Mouse (Mus musculus) midbrain, embryonic 11.5 days (tissue): Measurements from ENCODE around the gene Agtrap. TPM values are rescaled to one million over a fixed set of nuclear protein-coding genes. Genes with fewer than 3 reads are reported as not detected.
"Not testable (repeated sequence)": the region's sequence is repeated elsewhere in the genome, so short reads cannot be mapped to it uniquely, and the experiment has no call there.

Experiments used
- ATAC-seq: fragments of 200-750 bp; cut with Nextera tagmentation; 2 replicates; pipeline ENCODE4 v1.8.0; 2017; ENCODE audit warnings: moderate TSS enrichment, moderate library complexity; ENCODE audit not compliant: low FRiP score
- DNase-seq: peaks from one replicate; pipeline ENCODE4 v3.0.0; 2015; ENCODE audit warnings: low spot score; ENCODE audit errors: missing footprints
- H3K27ac ChIP-seq: fragments of 300-500 bp; sonication (generic); 2 replicates; pipeline ENCODE4 v1.5.1; 2014; ENCODE audit warnings: low read depth, low read length
- H3K27me3 ChIP-seq: fragments of 300-500 bp; sonication (generic); 2 replicates; pipeline ENCODE4 v1.6.1; 2014; ENCODE audit warnings: mild to moderate bottlenecking, low read length, moderate library complexity, mixed read lengths; ENCODE audit not compliant: control insufficient read depth, insufficient read depth
- H3K36me3 ChIP-seq: fragments of 300-500 bp; sonication (generic); 2 replicates; pipeline ENCODE4 v1.6.1; 2014; ENCODE audit warnings: mild to moderate bottlenecking, low read length, moderate library complexity, mixed read lengths; ENCODE audit not compliant: control insufficient read depth, insufficient read depth
- H3K4me1 ChIP-seq: fragments of 300-500 bp; sonication (generic); 2 replicates; pipeline ENCODE4 v1.6.1; 2014; ENCODE audit warnings: low read length; ENCODE audit not compliant: control insufficient read depth, insufficient read depth
- H3K4me2 ChIP-seq: fragments of 300-500 bp; sonication (generic); 2 replicates; pipeline ENCODE4 v1.6.1; 2014; ENCODE audit warnings: mild to moderate bottlenecking, moderate library complexity
- H3K4me3 ChIP-seq: fragments of 300-500 bp; sonication (generic); 2 replicates; pipeline ENCODE4 v1.5.1; 2014; ENCODE audit warnings: low read depth, low read length
- H3K9ac ChIP-seq: fragments of 300-500 bp; sonication (generic); 2 replicates; pipeline ENCODE4 v1.6.1; 2014; ENCODE audit warnings: low read length
- H3K9me3 ChIP-seq: fragments of 300-500 bp; sonication (generic); 2 replicates; pipeline ENCODE4 v1.6.1; 2016; ENCODE audit warnings: low read length; ENCODE audit not compliant: control insufficient read depth
- WGBS: fragments of 180-500 bp; shearing (Covaris S2); extraction: QIAGEN DNeasy Blood & Tissue Kit; methylation state at CpG from one replicate; pipeline ENCODE4 v1.1.7; 2014; 5-methylcytosine and 5-hydroxymethylcytosine counted together
- polyA plus RNA-seq: library from polyadenylated mRNA; unstranded; fragments of >200 nt; fragmentation: Nextera tagmentation; extraction: Ambion mirVana; gene quantifications from 2 replicates; pipeline ENCODE4 v1.2.1, GENCODE M21; 2014

Gene Agtrap
- polyA plus RNA-seq, 1 experiment from 2014 or later = 11.7 TPM

- H3K27ac ChIP-seq = no peak overlapping the region
- no peaks in the 10 kb centered on the region for H3K9me3 ChIP-seq
- H3K4me1 ChIP-seq = peaks cover 11% of the 10 kb centered on the region
- H3K4me2 ChIP-seq = no peak overlapping the region
- no peak overlapping the region for H3K4me3 ChIP-seq
- H3K36me3 ChIP-seq = no peaks in the 10 kb centered on the region
- ATAC-seq = no peak
- WGBS = 69% methylated on average over 3 of the region's 3 CpGs
- H3K27me3 ChIP-seq = no peaks in the 10 kb centered on the region
- DNase-seq = no peak
- H3K9ac ChIP-seq = no peak overlapping the region
Measured at GRCm38 (mm10) chr4:148122694-148123066, 34.8 kb upstream of the Agtrap start.

GRCm38 (mm10) chr4:148121982-148122693 lies 34.3 kb upstream of the Agtrap start:
- H3K4me2 ChIP-seq = no peak overlapping the region
- H3K4me1 ChIP-seq = peaks cover 11% of the 10 kb centered on the region

GRCm38 (mm10) chr4:148121362-148121761 lies 33.5 kb upstream of the Agtrap start:
- H3K36me3 ChIP-seq = no peaks in the 10 kb centered on the region
- H3K4me3 ChIP-seq = no peak overlapping the region
- 86% methylated on average over 4 of the region's 4 CpGs for WGBS
- H3K9ac ChIP-seq = no peak overlapping the region
- H3K27ac ChIP-seq = no peak overlapping the region
- peaks cover 11% of the 10 kb centered on the region for H3K4me1 ChIP-seq
- H3K9me3 ChIP-seq = no peaks in the 10 kb centered on the region; the same call in 1 of the 2 replicates
- DNase-seq (no peak), ATAC-seq (no peak)
- no peak overlapping the region for H3K4me2 ChIP-seq
- no peaks in the 10 kb centered on the region for H3K27me3 ChIP-seq

More at GRCm38 (mm10) chr4:148121982-148122693, 34.3 kb upstream of the Agtrap start:
- ATAC-seq (peak; percentile 77), DNase-seq (no peak)
- 8% methylated on average over 6 of the region's 6 CpGs for WGBS
- no peaks in the 10 kb centered on the region for H3K27me3 ChIP-seq
- H3K36me3 ChIP-seq = no peaks in the 10 kb centered on the region
- H3K9ac ChIP-seq = peak overlapping the region; percentile 35; the same call in 1 of the 2 replicates
- no peak overlapping the region for H3K27ac ChIP-seq
- no peak overlapping the region for H3K4me3 ChIP-seq
- H3K9me3 ChIP-seq = no peaks in the 10 kb centered on the region

GRCm38 (mm10) chr4:148120555-148120954 lies 32.7 kb upstream of the Agtrap start:
- Histone ChIP-seq H3K9me3 (no peaks in the 10 kb centered on the region; the same call in 1 of the 2 replicates), H3K27me3 (no peaks in the 10 kb centered on the region), H3K9ac (no peak overlapping the region), H3K27ac (no peak overlapping the region), H3K36me3 (no peaks in the 10 kb centered on the region), H3K4me2 (no peak overlapping the region), H3K4me3 (no peak overlapping the region), H3K4me1 (peaks cover 13% of the 10 kb centered on the region)
- DNase-seq = no peak
- 85% methylated on average over 9 of the region's 9 CpGs for WGBS
- no peak for ATAC-seq

GRCm38 (mm10) chr4:148119578-148119977 lies 31.7 kb upstream of the Agtrap start:
- WGBS = 89% methylated on average over 9 of the region's 9 CpGs
- H3K27me3 ChIP-seq = not testable (repeated sequence)

GRCm38 (mm10) chr4:148117392-148117791 lies 29.6 kb upstream of the Agtrap start:
- no peak for DNase-seq
- Histone ChIP-seq H3K36me3 (no peaks in the 10 kb centered on the region), H3K27ac (no peak overlapping the region), H3K4me3 (no peak overlapping the region), H3K9me3 (no peaks in the 10 kb centered on the region; the same call in 1 of the 2 replicates), H3K9ac (no peak overlapping the region), H3K4me1 (peaks cover 16% of the 10 kb centered on the region), H3K27me3 (no peaks in the 10 kb centered on the region), H3K4me2 (no peak overlapping the region)
- ATAC-seq = no peak
- WGBS = 76% methylated on average over 4 of the region's 4 CpGs

More at GRCm38 (mm10) chr4:148119578-148119977, 31.7 kb upstream of the Agtrap start:
- H3K36me3 ChIP-seq, H3K4me3 ChIP-seq, H3K27ac ChIP-seq, H3K9ac ChIP-seq, H3K4me2 ChIP-seq, H3K9me3 ChIP-seq, DNase-seq, ATAC-seq: not testable (repeated sequence)
- peaks cover 20% of the 10 kb centered on the region for H3K4me1 ChIP-seq

- DNase-seq (no peak), ATAC-seq (no peak)
- no peaks in the 10 kb centered on the region for H3K27me3 ChIP-seq
- 73% methylated on average over 4 of the region's 4 CpGs for whole genome bisulfite sequencing
- H3K9ac ChIP-seq = no peak overlapping the region
- no peaks in the 10 kb centered on the region; the same call in 1 of the 2 replicates for H3K9me3 ChIP-seq
- no peak overlapping the region for H3K27ac ChIP-seq
- H3K36me3 ChIP-seq = no peaks in the 10 kb centered on the region
- peaks cover 10% of the 10 kb centered on the region for H3K4me1 ChIP-seq
- no peak overlapping the region for H3K4me3 ChIP-seq
- no peak overlapping the region for H3K4me2 ChIP-seq
Measured at GRCm38 (mm10) chr4:148116657-148117056, 28.8 kb upstream of the Agtrap start.

GRCm38 (mm10) chr4:148115467-148115866 lies 27.6 kb upstream of the Agtrap start:
- Histone ChIP-seq H3K27ac (peak overlapping the region; percentile 16; the same call in 1 of the 2 replicates), H3K4me2 (0 out of 2 replicates have a peak overlapping the region, but pooled peaks have one; percentile 10), H3K4me1 (peaks cover 10% of the 10 kb centered on the region), H3K36me3 (no peaks in the 10 kb centered on the region), H3K9ac (peak overlapping the region; percentile 47), H3K4me3 (no peak overlapping the region), H3K27me3 (no peaks in the 10 kb centered on the region), H3K9me3 (no peaks in the 10 kb centered on the region; the same call in 1 of the 2 replicates)
- DNase-seq (peak; percentile 92), ATAC-seq (peak; percentile 58)
- WGBS = 6% methylated on average over 15 of the region's 15 CpGs

- Histone ChIP-seq H3K27ac (peak overlapping the region; percentile 16; the same call in 1 of the 2 replicates), H3K4me3 (no peak overlapping the region), H3K4me1 (peaks cover 10% of the 10 kb centered on the region), H3K9me3 (no peaks in the 10 kb centered on the region; the same call in 1 of the 2 replicates), H3K9ac (peak overlapping the region; percentile 47), H3K27me3 (no peaks in the 10 kb centered on the region), H3K4me2 (no peak overlapping the region; the same call in 1 of the 2 replicates), H3K36me3 (no peaks in the 10 kb centered on the region)
- ATAC-seq (peak; percentile 70), DNase-seq (peak; percentile 98)
- WGBS = 2% methylated on average over 15 of the region's 15 CpGs
Measured at GRCm38 (mm10) chr4:148114758-148115391, 27.0 kb upstream of the Agtrap start.
